Mouse (Mus musculus): ENCODE results near the gene Aup1. TPM values are rescaled to one million over a fixed set of nuclear protein-coding genes. Genes with fewer than 3 reads are reported as not detected.

Aup1 gene
- polyA plus RNA-seq, 1 experiment from 2014 or later = 186 TPM

DNA sequence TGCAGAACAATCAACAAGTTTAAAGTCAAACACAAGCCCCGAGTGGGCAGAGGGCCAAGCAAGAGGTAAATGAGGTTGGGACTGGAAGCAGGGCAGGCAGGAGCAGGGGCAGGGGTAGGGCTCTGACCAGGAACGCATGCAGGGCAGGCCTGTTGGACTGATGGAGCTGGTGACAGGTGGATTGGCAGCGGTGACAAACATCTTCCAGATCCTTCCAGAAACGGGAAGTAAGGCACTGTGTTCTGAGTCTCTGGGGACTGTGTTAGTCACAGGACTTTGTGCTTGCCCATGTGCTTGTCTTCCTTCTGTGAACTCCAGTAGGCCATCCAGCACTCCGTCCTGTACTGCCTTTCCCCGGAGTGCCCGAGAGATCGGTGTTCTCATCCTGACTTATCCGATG, 9.6 kb upstream of the Aup1 start:
- no peak for DNase-seq
- peaks cover 18% of the 10 kb centered on the region for H3K4me1 ChIP-seq (replicated peaks)
- no peaks in the 10 kb centered on the region for H3K27me3 ChIP-seq
- no peak overlapping the region for H3K4me3 ChIP-seq (replicated peaks)
- no peak overlapping the region for H3K27ac ChIP-seq
- no peak overlapping the region for H3K4me2 ChIP-seq
- H3K9ac ChIP-seq = no peak overlapping the region
- ATAC-seq (ENCODE audit: low read depth) = no peak
- H3K9me3 ChIP-seq (replicated peaks) = no peaks in the 10 kb centered on the region
- H3K36me3 ChIP-seq = no peaks in the 10 kb centered on the region
- WGBS (ENCODE audit: insufficient replicate concordance) = 66% methylated on average over 9 of the region's 9 CpGs

- ATAC-seq (ENCODE audit: low read depth) (no peak), DNase-seq (no peak)
- 60% methylated on average over 10 of the region's 10 CpGs for WGBS (ENCODE audit: insufficient replicate concordance)
- Histone ChIP-seq H3K9me3 (replicated peaks) (no peaks in the 10 kb centered on the region), H3K4me1 (replicated peaks) (peaks cover 37% of the 10 kb centered on the region), H3K27me3 (no peaks in the 10 kb centered on the region), H3K9ac (no peak overlapping the region), H3K4me2 (no peak overlapping the region), H3K4me3 (replicated peaks) (no peak overlapping the region), H3K36me3 (peaks cover 27% of the 10 kb centered on the region), H3K27ac (0 out of 2 replicates have a peak overlapping the region, but pooled peaks have one; percentile 11)
Observed at GRCm38 (mm10) chr6:83049367-83049766, 5.0 kb upstream of the Aup1 start.

GRCm38 (mm10) chr6:83053136-83053960, 973 bp upstream of the Aup1 start:
- Histone ChIP-seq H3K4me1 (replicated peaks) (peaks cover 56% of the 10 kb centered on the region), H3K9ac (peak overlapping the region; percentile 100), H3K36me3 (peaks cover 53% of the 10 kb centered on the region), H3K4me2 (peak overlapping the region; percentile 97), H3K4me3 (replicated peaks) (peak overlapping the region; percentile 100), H3K27ac (peak overlapping the region; percentile 97), H3K9me3 (replicated peaks) (no peaks in the 10 kb centered on the region), H3K27me3 (0 out of 2 replicates have a peak, but pooled peaks cover 2% of the 10 kb centered on the region)
- WGBS (ENCODE audit: insufficient replicate concordance) = under 1% methylated on average over 26 of the region's 26 CpGs
- DNase-seq (peak; percentile 41), ATAC-seq (ENCODE audit: low read depth) (no peak)

DNA sequence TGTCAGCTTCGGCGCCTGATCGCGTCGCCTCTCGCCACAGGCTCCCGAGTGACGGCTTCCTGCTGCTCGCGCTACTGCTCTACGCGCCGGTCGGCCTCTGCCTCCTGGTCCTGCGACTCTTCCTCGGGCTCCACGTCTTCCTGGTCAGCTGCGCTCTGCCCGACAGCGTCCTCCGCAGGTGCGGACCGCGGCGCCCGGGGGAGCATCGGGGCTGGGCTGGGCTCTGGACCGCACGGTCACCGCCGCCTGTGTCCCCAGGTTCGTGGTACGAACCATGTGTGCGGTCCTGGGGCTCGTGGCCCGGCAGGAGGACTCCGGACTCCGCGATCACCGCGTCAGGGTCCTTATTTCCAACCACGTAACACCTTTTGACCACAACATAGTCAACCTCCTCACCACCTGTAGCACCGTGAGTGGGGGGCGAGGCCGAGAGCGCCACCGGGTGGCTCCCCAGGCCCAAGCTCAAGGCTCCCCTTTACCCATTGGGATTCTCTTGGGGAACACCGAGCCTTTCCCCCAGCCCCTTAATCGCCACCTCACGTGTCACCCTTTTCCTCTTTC, 630 bp downstream of the Aup1 start, which contains the start of gene Htra2:
Htra2 (minus strand) TSS at position 403 of the 561 bp plus-strand sequence.
- H3K27ac ChIP-seq = peak within 1 kb of the TSS; percentile 97
- under 1% methylated on average over 50 of the region's 50 CpGs for WGBS (ENCODE audit: insufficient replicate concordance)
- peak within 1 kb of the TSS; percentile 100 for H3K4me3 ChIP-seq (replicated peaks)
- peaks cover 65% of the 10 kb centered on the region for H3K4me1 ChIP-seq (replicated peaks)
- H3K36me3 ChIP-seq = peaks cover 54% of the 10 kb centered on the region
- no peak for DNase-seq
- peak; percentile 14 for ATAC-seq (ENCODE audit: low read depth)
- peaks cover 5% of the 10 kb centered on the region for H3K27me3 ChIP-seq
- H3K9me3 ChIP-seq (replicated peaks) = no peaks in the 10 kb centered on the region
- H3K9ac ChIP-seq = peak within 1 kb of the TSS; percentile 100
- peak within 1 kb of the TSS; percentile 97 for H3K4me2 ChIP-seq

- peak within 1 kb of the TSS; percentile 51 for H3K4me2 ChIP-seq
- peaks cover 33% of the 10 kb centered on the region for H3K36me3 ChIP-seq
- peaks cover 44% of the 10 kb centered on the region for H3K4me1 ChIP-seq (replicated peaks)
- H3K27ac ChIP-seq = peak within 1 kb of the TSS; percentile 56
- ATAC-seq (ENCODE audit: low read depth) (no peak), DNase-seq (no peak)
- H3K4me3 ChIP-seq (replicated peaks) = peak within 1 kb of the TSS; percentile 100
- 73% methylated on average over 3 of the region's 3 CpGs for WGBS (ENCODE audit: insufficient replicate concordance)
- peaks cover 32% of the 10 kb centered on the region for H3K27me3 ChIP-seq
- H3K9me3 ChIP-seq (replicated peaks) = no peaks in the 10 kb centered on the region
- H3K9ac ChIP-seq = peak within 1 kb of the TSS; percentile 100
Observed at GRCm38 (mm10) chr6:83057790-83058189, 3.5 kb downstream of the Aup1 start, which contains the start of gene Dqx1. Gene Dqx1 (plus strand): TSS chr6:83057844.

GRCm38 (mm10) chr6:83058725-83059124, 4.4 kb downstream of the Aup1 start:
- Histone ChIP-seq H3K4me3 (replicated peaks) (peak overlapping the region; percentile 41), H3K4me1 (replicated peaks) (peaks cover 37% of the 10 kb centered on the region), H3K9ac (peak overlapping the region; percentile 52), H3K4me2 (peak overlapping the region; percentile 51), H3K9me3 (replicated peaks) (no peaks in the 10 kb centered on the region), H3K27me3 (peaks cover 41% of the 10 kb centered on the region), H3K36me3 (peaks cover 33% of the 10 kb centered on the region), H3K27ac (peak overlapping the region; percentile 56; the same call in 1 of the 2 replicates)
- DNase-seq (no peak), ATAC-seq (ENCODE audit: low read depth) (no peak)
- WGBS (ENCODE audit: insufficient replicate concordance) = 78% methylated on average over 2 of the region's 2 CpGs

- Histone ChIP-seq H3K4me3 (replicated peaks) (no peak overlapping the region), H3K4me1 (replicated peaks) (peaks cover 28% of the 10 kb centered on the region)
- WGBS (ENCODE audit: insufficient replicate concordance) = 38% methylated on average over 8 of the region's 8 CpGs
Observed at GRCm38 (mm10) chr6:83065995-83066394, 11.7 kb downstream of the Aup1 start.

DNA sequence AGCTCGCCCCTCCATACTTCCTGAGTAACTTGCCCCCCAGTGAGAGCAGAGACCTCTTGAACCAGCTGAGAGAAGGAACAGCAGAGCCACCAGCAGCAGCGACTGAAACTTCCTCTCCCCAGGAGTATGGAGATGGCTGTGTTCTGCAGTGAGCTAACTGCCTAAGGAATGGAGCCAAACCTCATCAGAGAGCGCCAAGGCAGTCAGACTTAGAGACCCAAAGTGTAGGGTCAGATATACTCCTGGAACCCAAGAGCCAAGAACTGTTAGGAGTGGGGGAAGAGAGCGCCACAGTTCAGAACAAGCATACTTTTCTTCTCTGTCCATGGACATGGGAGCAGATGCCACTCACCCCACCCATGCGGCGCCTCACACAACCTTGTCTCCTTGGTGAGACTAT, 12.1 kb downstream of the Aup1 start:
- Histone ChIP-seq H3K36me3 (no peaks in the 10 kb centered on the region), H3K27me3 (peaks cover 100% of the 10 kb centered on the region), H3K4me1 (replicated peaks) (peaks cover 32% of the 10 kb centered on the region), H3K4me2 (no peak overlapping the region), H3K4me3 (replicated peaks) (no peak overlapping the region), H3K9ac (no peak overlapping the region), H3K9me3 (replicated peaks) (no peaks in the 10 kb centered on the region), H3K27ac (no peak overlapping the region)
- WGBS (ENCODE audit: insufficient replicate concordance) = 31% methylated on average over 6 of the region's 6 CpGs
- ATAC-seq (ENCODE audit: low read depth) (no peak), DNase-seq (no peak)

More at GRCm38 (mm10) chr6:83065995-83066394, 11.7 kb downstream of the Aup1 start:
- Histone ChIP-seq H3K36me3 (0 out of 2 replicates have a peak, but pooled peaks cover 4% of the 10 kb centered on the region), H3K27ac (no peak overlapping the region), H3K9me3 (replicated peaks) (no peaks in the 10 kb centered on the region), H3K27me3 (peaks cover 100% of the 10 kb centered on the region), H3K9ac (no peak overlapping the region), H3K4me2 (no peak overlapping the region)
- ATAC-seq (ENCODE audit: low read depth) = no peak
- DNase-seq = no peak

DNA sequence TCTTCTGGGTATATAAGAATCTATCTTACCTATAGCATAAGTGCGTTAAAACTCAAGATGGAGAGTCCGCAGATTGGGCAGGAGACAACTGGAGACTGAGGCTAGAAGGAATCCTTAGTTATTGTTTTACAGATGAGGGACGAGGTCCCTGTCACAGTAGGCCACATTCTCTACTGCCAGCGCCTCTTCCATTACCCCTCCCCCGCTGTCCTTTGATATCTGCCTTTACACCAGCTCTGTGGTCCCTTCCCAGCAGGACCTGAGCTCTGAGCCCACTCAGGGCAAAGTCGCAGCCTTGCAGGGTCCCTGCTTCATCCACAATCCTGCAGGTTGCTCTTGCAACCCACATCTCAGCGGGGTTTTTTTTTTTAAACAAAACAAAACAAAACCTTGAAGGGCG, 13.9 kb downstream of the Aup1 start:
- Histone ChIP-seq H3K9ac (no peak overlapping the region), H3K4me2 (peak overlapping the region; percentile 53), H3K4me3 (replicated peaks) (peak overlapping the region; percentile 38), H3K9me3 (replicated peaks) (no peaks in the 10 kb centered on the region), H3K27ac (no peak overlapping the region), H3K27me3 (peaks cover 100% of the 10 kb centered on the region), H3K36me3 (no peaks in the 10 kb centered on the region), H3K4me1 (replicated peaks) (peaks cover 34% of the 10 kb centered on the region)
- WGBS (ENCODE audit: insufficient replicate concordance) = 8% methylated on average over 8 of the region's 8 CpGs
- ATAC-seq (ENCODE audit: low read depth) = no peak
- no peak for DNase-seq

- Histone ChIP-seq H3K9ac (no peak overlapping the region), H3K4me1 (replicated peaks) (peaks cover 34% of the 10 kb centered on the region), H3K4me3 (replicated peaks) (peak overlapping the region; percentile 38), H3K36me3 (no peaks in the 10 kb centered on the region), H3K27ac (no peak overlapping the region), H3K9me3 (replicated peaks) (no peaks in the 10 kb centered on the region), H3K27me3 (peaks cover 100% of the 10 kb centered on the region), H3K4me2 (peak overlapping the region; percentile 53)
- WGBS (ENCODE audit: insufficient replicate concordance) = 2% methylated on average over 81 of the region's 81 CpGs
- DNase-seq (no peak), ATAC-seq (ENCODE audit: low read depth) (no peak)
Observed at GRCm38 (mm10) chr6:83068706-83069487, 14.6 kb downstream of the Aup1 start.

All from liver, embryonic 13.5 days (tissue).